Mouse (Mus musculus): ENCODE measurements at regions not wholly inside any gene's neighbourhood (a gene's known extent, or its start where the extent isn't known, plus 50 kb on each side); places are given as distances from the start of the nearest gene placed in this dataset.

DNA sequence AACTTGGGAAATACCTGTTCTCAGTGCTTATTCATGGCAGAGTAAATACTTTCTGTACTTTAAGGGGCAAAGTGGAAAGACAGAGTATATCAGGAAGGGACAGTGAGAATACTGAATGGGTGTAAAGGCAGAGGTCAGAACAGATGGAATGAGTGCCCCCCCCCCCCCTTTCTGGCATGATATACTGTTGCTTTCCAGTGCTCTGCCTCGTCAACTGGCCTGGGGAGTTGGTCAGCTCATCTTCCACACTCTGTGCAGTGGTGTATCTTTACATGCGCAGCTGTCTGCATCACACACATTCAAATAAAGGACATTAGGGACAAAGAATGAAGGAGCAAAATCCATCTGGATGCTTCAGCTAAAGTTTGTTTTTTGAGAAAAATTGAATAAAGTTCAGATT, 668.5 kb upstream of the Zeb2 start:
- TF ChIP-seq CTCF (IDR thresholded peaks at IDR 0.05; ENCODE audit: borderline replicate concordance, insufficient read depth, low read depth, low read length) (no peak), POLR2A (IDR thresholded peaks at IDR 0.05; ENCODE audit: borderline replicate concordance, insufficient read depth, low read length) (no peak)
